Mouse (Mus musculus): ENCODE data around the gene Prss32.
A peak's percentile ranks its signal among the peaks of the same experiment; 100 is the strongest.

Gene Prss32

GRCm38 (mm10) chr17:23843812-23844273, at the start of gene Prss32, which contains the start of gene Prss41:
Gene Prss32 (plus strand): TSS chr17:23843855.
Gene Prss41 (minus strand): TSS chr17:23844172.
- peak in 1 of 2 experiments; percentile 32 for DNase-seq

- no peak for DNase-seq
These were observed 48.3 kb upstream of the Prss32 start for GRCm38 (mm10) chr17:23795323-23795722.

DNA sequence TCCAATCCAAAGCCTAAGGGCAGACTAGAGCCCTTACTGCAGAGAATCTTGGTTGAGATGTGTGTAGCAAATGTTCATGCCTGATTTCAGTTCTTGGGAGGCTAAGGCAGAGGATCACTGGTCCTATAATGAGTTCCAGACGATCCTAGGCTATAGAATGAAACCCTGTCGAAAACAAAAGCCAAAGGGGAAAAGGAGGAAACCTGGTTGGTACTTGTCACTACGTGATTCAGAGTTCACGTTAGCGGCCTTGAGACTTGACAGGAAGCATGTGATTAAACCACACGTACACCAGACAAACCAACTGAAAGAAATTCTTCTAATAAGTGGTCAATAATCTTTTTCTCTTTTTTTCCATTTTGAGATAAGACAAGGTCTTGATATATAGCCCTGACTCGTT, 46.3 kb upstream of the Prss32 start:
- DNase-seq, result no peak

DNA sequence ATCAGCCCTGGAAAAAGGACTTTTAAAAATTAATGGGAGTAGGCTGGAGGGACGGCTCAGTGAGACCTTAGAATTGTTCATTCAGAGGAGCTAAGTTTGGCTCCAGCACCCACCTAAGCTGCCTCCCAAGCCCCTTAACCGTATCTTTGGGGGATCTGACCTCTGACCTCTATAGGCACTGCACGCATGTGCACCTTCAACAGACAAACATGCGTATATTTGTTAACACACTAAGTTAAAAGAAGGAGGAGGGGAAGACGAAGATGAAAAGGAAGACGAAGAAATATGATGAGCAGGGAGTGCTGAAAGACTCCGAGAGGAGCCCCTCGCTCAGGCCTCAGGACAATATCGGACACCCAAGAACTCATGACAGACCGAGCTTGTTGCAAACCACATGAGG, 42.0 kb upstream of the Prss32 start:
- no peak for DNase-seq

DNA sequence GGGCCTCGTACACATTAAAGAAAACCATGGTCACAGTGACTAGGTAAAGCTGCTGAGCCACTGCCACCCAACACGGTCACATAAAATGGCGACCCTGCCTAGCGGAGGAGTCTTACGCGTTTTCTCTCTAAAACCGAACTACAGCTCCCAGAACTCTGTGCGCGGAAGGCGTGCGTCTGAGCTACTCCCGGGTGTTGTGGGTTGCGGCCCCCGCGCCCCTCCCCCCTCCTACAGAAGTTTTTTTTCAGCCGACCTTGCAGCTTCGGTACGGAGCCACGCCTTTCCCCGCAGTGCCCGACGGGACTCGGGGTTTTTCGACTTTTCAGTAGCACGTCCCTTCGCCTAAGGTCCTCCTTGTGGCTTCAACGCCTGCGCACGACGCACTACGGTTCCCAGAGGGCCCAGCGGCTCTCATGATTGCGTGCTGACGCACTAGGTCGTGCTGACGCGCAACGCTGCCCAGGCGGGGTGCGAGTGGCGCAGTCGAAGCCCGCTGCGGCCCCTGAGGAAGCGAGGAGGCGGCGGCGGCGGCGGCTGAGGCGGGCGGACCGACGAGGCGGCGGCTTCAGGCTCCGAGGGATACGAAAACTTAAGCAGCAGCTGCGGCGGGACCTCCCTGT, 40.8 kb upstream of the Prss32 start:
- DNase-seq, result peak; percentile 98 to 99

DNA sequence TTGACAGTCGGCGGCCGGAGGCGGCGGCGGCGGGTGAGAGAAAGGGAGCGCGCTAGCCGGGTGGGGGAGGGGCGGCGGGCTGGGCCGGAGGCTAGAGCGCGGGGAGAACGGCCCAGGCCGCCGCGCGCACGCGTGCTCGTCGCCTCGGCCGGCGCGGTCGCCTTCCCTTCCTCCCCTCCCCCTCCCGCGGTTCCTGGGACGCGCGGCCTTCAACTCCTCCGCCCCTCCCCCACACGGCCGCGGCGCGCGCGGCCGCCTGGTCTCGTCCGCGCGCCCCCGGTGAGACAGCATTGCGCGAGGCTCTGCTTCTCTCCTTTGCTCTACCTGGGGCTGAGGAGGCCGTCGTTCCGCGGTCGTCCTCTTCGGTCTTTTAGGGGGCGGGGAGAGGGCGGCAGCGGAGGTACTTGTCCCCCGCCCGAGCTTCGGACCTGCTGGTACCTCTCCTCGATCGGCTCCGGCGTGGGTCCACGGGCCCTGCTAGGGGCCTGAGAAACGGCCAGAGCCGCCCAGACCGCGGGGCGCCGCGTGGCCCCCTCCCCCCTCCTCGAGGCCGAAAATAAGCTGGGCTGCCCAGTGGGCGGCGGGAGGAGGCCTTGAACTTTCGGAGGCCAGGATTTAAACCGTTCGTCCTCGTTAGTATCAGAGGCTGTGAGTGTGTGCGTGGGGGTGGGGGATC, 40.2 kb upstream of the Prss32 start:
- DNase-seq, result peak; percentile 61 to 72

DNA sequence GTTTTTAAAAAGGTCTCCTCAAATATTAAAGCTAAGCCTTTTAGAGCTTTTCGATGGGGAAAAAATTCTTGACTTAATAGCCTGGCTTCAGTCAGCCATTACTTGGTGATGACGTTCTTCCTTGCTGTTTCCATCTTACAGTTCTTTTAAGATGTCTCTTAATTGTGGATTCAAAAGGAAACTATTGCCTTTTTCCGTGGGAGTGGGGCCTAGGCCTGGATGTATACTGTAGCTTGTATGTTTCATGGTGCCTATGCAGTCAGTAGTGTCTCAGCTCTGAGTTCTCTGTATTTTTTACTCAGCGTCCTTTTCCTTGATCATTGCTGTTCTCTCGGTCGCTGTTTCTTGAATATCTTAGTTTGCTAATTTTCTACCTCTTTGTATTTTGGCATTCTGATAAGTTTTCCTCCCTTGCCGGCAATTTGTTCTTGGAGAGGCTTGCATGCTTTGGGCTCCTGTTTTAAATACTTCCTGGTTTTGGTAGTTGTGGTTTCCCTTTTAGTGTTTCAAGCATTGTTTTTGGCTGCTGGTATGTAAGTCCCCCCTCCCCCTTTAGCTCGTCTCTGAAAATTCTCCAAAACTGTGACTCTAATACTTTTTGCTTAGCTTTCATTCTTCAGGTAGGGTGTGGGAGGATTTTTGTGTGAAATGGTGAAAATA, 39.1 kb upstream of the Prss32 start:
- no peak for DNase-seq

- DNase-seq, result no peak
These were observed 36.8 kb upstream of the Prss32 start for GRCm38 (mm10) chr17:23806867-23807266.

- no peak for DNase-seq
These were observed 35.7 kb upstream of the Prss32 start for GRCm38 (mm10) chr17:23807918-23808317.

GRCm38 (mm10) chr17:23815641-23816040, 28.0 kb upstream of the Prss32 start:
- DNase-seq, result no peak

DNA sequence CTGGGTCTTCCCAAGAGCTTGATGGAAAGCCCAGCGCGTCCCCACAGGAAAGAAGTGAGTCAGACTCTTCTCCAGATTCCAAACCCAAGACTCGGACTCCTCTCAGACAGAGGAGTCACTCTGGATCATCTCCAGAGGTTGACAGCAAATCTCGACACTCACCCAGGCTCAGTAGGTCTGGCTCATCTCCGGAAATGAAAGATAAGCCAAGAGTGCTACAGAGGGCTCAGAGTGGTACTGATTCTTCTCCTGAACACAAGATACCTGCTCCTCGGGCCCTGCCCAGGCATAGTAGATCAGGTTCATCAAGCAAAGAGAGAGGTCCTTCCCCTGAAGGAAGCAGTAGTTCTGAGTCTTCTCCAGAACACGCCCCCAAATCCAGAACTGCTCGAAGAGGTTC, 25.1 kb upstream of the Prss32 start:
- no peak for DNase-seq

DNA sequence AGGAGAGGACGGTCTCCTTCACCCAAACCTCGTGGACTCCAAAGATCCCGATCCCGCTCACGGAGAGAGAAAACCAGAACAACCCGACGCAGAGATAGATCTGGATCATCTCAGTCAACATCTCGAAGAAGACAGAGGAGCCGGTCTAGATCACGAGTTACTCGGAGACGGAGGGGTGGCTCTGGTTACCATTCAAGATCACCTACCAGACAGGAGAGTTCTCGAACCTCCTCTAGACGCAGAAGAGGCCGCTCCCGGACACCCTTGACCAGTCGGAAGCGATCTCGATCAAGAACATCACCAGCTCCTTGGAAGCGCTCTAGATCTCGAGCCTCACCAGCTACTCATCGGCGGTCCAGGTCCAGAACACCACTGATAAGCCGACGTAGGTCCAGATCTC, 24.4 kb upstream of the Prss32 start:
- DNase-seq, result no peak

DNA sequence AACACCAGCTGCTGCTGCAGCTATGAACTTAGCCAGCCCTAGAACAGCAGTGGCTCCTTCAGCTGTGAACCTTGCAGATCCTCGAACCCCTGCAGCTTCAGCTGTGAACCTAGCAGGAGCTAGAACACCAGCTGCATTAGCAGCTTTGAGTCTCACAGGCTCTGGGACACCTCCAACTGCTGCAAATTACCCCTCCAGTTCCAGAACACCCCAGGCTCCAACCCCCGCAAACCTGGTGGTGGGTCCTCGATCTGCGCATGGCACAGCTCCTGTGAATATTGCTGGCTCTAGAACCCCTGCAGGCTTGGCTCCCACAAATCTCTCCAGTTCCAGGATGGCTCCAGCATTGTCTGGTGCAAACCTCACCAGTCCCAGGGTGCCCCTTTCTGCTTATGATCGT, 22.9 kb upstream of the Prss32 start:
- no peak for DNase-seq

GRCm38 (mm10) chr17:23822094-23822493, 21.6 kb upstream of the Prss32 start:
- DNase-seq, result no peak

- no peak for DNase-seq
These were observed 20.6 kb upstream of the Prss32 start for GRCm38 (mm10) chr17:23823018-23823417.

DNA sequence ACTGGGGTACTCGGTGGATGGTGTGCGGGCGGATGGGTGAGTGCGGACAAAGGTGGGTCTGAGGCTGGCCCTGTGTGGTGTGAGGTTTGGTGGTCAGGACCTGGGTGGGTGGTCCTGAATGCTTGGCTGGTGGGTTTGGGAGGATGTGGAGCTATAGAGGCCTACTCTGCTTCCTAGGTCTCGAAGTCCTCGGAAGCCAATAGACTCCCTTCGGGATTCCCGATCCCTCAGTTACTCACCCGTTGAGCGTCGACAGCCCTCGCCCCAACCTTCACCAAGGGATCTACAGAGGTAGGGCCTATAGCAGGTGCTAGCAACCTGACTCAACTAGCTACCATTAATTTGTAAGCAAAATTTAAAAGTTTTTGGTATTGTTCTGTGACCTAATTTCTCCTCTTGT, 20.0 kb upstream of the Prss32 start:
- DNase-seq, result no peak

DNA sequence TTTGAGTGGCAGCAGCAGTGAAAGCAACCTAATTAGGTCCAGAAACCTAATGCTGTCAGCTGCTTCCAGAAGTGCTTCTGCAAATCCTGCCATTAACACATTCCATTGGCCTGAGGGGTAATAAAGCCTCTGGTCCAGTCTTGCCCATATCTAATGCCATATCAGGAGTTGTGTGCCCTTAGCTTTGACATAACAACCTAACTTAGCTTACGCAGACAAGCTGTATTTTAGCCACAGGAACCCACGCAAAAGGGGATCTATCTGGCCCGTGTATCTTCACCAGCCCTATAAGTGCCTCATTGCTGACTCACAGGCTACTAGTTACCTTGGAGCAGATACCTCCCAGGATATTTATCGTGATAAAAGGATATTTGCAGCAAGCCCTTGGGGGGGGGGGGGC, 18.1 kb upstream of the Prss32 start:
- no peak for DNase-seq

GRCm38 (mm10) chr17:23828271-23829001, 15.2 kb upstream of the Prss32 start:
- peak; percentile 60 to 75 for DNase-seq

DNA sequence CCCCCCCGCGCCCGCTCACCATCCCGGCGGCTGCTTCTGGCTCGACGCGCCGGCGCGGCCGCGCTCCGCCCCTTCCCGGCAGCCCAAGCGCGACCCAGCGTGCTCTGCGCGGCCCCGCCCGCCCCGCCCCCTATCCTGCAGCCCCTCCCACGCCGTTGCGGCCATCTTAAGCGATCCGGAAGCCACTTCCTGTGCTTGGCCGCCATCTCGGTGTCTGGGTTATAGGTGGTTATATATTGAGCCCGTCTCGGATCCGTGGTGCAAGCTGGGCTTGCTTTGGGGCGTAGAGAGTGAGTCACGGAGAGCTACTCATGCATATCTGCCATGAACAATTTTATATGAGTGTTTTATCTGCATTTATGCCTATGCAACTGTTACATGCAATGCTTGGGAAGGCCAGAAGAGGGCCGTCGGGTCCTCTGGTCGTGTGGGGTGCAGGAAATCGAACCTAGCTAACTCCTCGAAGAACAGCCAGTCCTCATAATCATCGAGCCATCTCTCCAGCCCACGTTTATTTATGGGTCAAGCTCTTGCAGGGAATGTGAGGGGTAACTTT, 14.5 kb upstream of the Prss32 start, which contains the start of gene Elob:
Elob (minus strand) TSS at position 73 of the 556 bp plus-strand sequence.
- peak; percentile 70 to 80 for DNase-seq

GRCm38 (mm10) chr17:23831201-23831600, 12.5 kb upstream of the Prss32 start:
- DNase-seq, result no peak

DNA sequence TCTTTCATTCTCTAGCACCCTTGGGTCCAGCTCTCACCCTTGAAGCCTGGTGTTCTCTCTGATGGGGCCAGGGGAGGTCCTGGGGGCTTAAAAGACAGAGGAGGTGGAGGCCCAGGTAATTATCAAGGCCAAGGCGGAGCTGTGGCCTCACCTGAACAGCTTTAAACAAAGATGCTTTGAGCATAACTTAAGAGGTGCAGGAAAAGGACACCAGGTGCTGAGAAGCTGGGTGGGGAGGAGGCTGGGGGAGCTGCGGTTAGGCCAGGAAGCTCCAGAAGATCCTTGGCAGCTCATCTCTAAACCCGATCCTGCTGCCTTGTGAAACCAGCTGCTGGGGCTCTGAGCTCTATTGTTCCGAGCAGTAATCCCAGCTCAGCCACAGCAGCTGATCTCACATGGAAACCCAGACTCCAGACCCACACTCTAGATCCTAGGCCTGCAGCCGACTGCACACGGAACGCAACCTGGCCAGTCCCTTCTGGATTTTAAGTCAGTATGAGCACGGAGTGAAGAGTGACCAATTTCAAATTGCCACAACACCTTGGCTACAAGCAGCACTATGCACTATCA, 7.6 kb upstream of the Prss32 start, which contains the start of gene Prss33:
Prss33 (minus strand) TSS at position 51 of the 570 bp plus-strand sequence.
- no peak for DNase-seq

DNA sequence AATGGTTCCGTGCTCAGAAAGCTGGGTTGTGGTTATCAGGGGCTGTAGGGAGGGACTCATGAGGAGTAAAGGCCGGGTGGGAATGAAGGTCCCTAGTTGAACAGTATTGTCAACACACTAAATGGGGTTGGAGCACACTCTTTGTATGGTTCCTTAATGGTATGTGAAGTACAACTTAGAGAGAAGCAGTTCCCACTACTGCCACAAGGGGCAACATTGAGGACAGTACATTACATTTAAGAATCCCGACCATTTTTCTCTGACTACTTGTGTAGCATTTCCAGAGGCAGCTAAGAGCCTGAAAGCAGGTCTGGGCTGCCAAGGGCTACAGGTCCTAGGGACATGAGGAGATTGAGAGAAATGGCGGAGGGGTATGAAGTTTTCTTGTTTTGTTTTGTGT, 2.5 kb upstream of the Prss32 start:
- DNase-seq, result no peak
